Mouse (Mus musculus) heart, adult 2 months (tissue): ENCODE measurements around the gene Faap20.

Source experiments
- CTCF ChIP-seq: fragments of 200-600 bp; IDR thresholded peaks from 2 replicates; pipeline ENCODE4 v1.8.1; 2022; ENCODE audit warnings: antibody characterized with exemption, mild to moderate bottlenecking, moderate library complexity
- EP300 ChIP-seq: fragments of 200-500 bp; IDR thresholded peaks from 2 replicates; pipeline ENCODE4 v1.6.1; 2011; ENCODE audit warnings: low read depth, low read length, control low read depth; ENCODE audit not compliant: insufficient read depth
- POLR2A ChIP-seq: fragments of 200-500 bp; IDR thresholded peaks from 2 replicates; pipeline ENCODE4 v1.6.1; 2011; ENCODE audit warnings: mild to moderate bottlenecking, low read depth, low read length, control low read depth; ENCODE audit not compliant: insufficient read depth

GRCm38 (mm10) chr4:155279926-155280767, 30.5 kb downstream of the Faap20 start:
- TF ChIP-seq CTCF (no peak), POLR2A (no peak), EP300 (no peak)
